Mouse (Mus musculus) heart, adult 2 months (tissue): ENCODE data around the gene A730049H05Rik.

Experiments
- CTCF ChIP-seq: fragments of 200-600 bp; IDR thresholded peaks from 2 replicates; pipeline ENCODE4 v1.8.1; 2022; ENCODE audit warnings: antibody characterized with exemption, mild to moderate bottlenecking, moderate library complexity
- POLR2A ChIP-seq: fragments of 200-500 bp; IDR thresholded peaks from 2 replicates; pipeline ENCODE4 v1.6.1; 2011; ENCODE audit warnings: mild to moderate bottlenecking, low read depth, low read length, control low read depth; ENCODE audit not compliant: insufficient read depth

GRCm38 (mm10) chr6:92877236-92877635 lies 61.0 kb downstream of the A730049H05Rik start:
- TF ChIP-seq POLR2A (no peak), CTCF (no peak)
